Mouse (Mus musculus) gastrocnemius, postnatal 36 days (tissue): ENCODE results near the gene Abhd8. TPM values are rescaled to one million over a fixed set of nuclear protein-coding genes. Genes with fewer than 3 reads are reported as not detected.
"Not testable (repeated sequence)": the region's sequence is repeated elsewhere in the genome, so short reads cannot be mapped to it uniquely, and the experiment has no call there.

Source experiments
- DNase-seq, 2 experiments: peaks; one replicate each; pipeline ENCODE4 v3.0.0; 2022
- intact Hi-C: fragments of 180-260 bp; cut with DNase I; formaldehyde crosslinking; loops from one replicate; pipeline ENCODE4 v1.15.1; 2025
- total RNA-seq, 2 experiments: library from RNA; stranded (reverse); gene quantifications; 2 replicates each; pipeline ENCODE4 v1.2.3; 2021

Abhd8 gene
- total RNA-seq, 2 experiments from 2014 or later = 19.3 to 26.9 TPM

- intact Hi-C loops = no loop called here
- peak; percentile 95 to 97 for DNase-seq
These were observed 1.4 kb upstream of the Abhd8 start, which contains the start of gene Mrpl34 for GRCm38 (mm10) chr8:71464513-71465500. TSS of gene Mrpl34 (plus strand) at chr8:71464959.

- intact Hi-C loops = no loop called here
- DNase-seq = no peak
These were observed 669 bp downstream of the Abhd8 start for GRCm38 (mm10) chr8:71462786-71463185.

- no peak for DNase-seq
- intact Hi-C loops = no loop called here
These were observed 1.3 kb downstream of the Abhd8 start for GRCm38 (mm10) chr8:71462191-71462590.

DNA sequence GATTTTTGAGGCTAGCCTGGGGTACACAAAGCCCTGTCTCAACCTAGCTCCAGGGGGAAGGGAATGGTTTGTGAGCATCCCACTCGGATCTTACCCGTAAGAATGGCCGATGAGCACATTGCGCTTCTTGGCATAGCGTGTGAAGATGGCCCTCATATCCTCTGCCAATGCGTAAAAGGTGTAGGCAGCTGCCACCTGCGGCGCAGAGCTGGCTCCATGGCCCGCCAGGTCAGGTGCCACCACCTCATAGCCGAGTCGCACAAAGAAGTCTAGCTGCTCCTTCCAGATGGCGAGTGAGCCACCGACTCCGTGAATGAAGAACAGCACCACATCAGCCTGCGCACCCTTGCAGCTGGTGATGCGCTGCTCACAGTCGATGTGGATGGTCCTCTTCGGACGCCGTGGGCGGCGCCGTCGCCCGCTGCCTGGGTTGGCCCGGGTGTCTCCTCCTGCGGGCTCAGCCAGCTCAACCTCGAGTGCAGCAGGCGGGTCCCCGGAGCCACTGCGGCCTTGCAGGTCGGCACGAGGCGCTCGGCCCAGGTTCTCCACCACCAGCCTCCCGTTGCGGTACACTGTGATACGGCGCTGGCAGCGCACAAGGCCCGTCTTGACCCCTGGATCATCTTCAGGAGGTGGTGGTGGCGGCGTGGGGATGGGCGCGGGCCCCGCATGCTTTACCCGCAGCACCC lies 2.2 kb downstream of the Abhd8 start:
- no peak for DNase-seq
- intact Hi-C loops = no loop called here

GRCm38 (mm10) chr8:71460716-71461115 lies 2.7 kb downstream of the Abhd8 start:
- intact Hi-C loops = no loop called here
- DNase-seq = no peak

DNA sequence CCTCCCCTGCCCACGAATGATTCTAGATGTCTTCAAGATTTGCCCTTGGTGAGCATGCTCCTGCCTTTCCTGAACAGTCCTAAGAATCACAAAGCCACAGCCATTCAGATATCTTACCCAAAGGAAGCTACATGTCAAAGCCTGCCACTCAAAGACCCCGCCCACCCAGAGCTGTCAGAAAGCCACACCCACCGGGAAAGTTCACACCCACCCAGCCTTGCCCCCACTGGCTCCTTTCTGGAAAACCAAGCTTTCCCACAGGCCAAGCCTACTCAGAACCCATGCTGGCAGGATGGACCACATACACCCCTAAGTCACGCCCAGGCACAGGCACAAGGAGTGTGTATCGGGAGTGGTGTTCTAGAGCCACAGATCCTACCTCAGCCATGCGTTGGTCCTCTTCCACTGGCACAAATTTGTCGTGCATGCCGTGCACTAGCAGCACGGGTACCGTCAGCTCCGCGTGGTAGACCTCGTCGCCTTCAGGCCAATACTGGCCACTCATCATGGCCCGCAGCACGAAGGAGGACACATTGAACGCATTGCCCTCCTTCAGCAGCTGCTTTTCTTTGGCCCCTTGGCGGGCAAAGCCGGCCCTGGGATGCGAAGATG lies 5.7 kb downstream of the Abhd8 start:
- peak in 1 of 2 experiments; percentile 10 for DNase-seq
- intact Hi-C loops = no loop called here

DNA sequence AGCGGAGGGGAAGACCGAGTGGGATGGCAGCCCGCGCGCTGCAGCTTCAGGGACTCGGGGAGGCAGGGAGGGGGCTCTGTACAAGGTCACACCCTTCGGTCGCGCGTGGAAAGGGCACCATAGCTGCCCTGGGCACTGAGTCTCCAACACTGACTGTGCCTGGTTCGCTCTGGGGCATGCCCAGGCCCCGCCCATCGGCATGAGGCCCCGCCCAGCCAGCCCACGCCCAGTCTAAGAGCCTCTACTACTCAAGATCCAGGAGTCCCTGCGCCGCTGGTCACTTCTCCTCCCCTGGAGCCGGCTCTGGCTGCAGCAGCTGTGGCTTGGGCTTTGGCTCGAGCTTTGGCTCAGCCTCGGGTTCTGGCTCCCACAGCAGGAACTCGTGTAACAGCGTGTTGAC lies 6.5 kb downstream of the Abhd8 start:
- DNase-seq = peak in 1 of 2 experiments; percentile 17
- intact Hi-C loops = no loop called here

DNA sequence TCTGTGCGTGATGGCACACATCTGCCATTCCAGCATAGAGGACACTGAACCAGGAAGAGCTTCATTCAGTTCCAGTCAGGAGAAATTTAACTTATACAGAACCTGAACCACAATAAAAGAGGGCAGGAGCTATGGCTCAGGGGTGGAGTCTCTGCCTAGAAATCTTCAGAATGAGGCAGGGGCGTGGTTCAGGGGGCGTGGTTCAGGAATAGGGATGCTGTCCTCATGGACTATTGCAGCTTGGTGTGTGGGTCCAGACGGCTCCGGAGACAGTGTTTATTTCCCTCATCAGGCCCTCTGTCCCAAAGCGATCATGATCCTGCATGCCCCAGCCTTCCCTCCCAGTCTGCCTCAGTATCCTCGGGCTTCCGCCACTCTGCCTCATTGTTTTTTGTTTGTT lies 8.8 kb downstream of the Abhd8 start:
- no peak for DNase-seq
- intact Hi-C loops = no loop called here

DNA sequence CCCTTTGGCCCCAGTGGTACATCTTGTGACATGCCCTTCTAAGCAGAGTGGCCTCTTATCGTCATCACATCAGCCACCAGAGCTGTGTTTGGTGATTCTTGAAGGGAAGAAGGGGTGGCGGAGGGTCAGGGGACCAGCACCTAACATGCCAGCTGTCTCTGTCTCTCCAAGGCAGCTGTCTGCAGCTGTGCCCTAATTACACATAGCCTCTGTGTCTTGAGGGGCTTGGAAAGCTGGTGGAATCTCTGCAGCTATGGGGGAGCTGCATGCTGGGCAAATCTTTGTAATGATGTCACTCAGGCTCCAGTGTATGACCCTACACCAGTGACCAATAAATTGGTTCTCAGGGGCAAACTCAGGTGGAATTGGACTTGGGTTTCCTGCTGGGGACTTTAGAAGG lies 10.8 kb downstream of the Abhd8 start:
- intact Hi-C loops = no loop called here
- peak in 1 of 2 experiments; percentile 7 for DNase-seq

- peak in 1 of 2 experiments; percentile 11 for DNase-seq
- intact Hi-C loops = no loop called here
These were observed 11.7 kb downstream of the Abhd8 start for GRCm38 (mm10) chr8:71451777-71452176.

DNA sequence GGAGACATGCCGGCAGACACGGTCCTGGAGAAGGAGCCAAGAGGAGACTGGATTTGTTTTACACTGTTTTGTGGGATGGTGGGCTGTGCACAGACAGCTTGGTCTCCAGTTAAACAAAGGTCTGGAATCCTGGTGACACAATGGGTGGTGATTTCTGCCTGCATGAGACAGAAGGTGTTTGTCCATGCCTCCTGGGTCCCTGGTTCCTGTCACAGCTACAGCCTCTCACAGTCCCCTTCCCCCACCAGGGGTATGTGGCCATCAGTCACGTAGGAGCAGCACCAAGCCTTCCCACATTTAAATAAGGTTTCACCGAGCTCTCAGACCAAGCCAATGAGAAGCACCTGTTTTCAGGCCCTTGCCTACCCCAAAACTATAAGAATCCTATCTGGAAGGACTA lies 12.1 kb downstream of the Abhd8 start:
- DNase-seq = peak in 1 of 2 experiments; percentile 4
- intact Hi-C loops = no loop called here

DNA sequence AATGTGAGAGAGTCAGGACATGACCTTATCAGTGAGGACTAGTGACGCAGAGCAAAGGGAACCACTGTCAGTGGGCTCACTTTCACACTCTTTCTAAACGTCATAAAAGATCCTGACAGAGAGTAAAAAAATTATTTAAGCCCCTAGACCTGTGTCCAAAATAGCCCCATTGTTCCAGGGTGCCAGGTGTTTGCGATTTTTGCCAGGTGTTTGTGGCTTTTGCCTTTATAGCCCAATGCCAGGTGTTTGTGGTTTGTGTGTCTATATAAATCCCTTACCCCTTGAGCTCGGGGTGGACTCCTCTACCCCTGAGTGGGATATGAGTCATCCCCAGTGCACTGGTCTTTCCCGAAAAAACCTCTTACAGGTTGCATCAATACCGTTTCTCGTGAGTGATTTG lies 18.4 kb downstream of the Abhd8 start:
- intact Hi-C loops = no loop called here
- no peak for DNase-seq

DNA sequence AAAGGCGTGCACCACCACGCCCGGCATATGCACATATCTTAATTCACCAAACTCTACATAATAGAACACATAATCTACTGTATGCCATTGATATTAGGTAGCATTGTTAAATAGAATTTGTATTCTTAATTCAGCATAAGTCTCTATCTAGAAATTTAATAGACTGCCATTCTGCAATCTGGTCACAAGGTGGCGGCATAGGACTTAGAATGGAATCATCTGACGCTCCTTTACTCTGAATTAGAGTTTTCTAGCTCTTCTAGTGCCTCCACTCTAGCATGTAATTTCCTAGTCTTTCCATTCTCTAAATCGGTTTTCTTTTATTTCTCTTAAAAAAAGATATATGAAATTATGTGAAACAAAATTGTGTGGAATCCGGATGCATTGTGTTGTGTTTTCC lies 22.1 kb downstream of the Abhd8 start:
- DNase-seq = no peak
- intact Hi-C loops = loop anchor here (2.0 to 5.0 kb wide), 2 partner anchors 79 to 221 kb away; no protein-coding TSS in a partner anchor

- intact Hi-C loops = no loop called here
- DNase-seq = no peak
These were observed 26.4 kb downstream of the Abhd8 start for GRCm38 (mm10) chr8:71437041-71437440.

- DNase-seq, intact Hi-C loops: not testable (repeated sequence)
These were observed 30.5 kb downstream of the Abhd8 start for GRCm38 (mm10) chr8:71432935-71433334.

GRCm38 (mm10) chr8:71422121-71422520 lies 41.3 kb downstream of the Abhd8 start:
- intact Hi-C loops = no loop called here
- no peak for DNase-seq

- DNase-seq = no peak
- intact Hi-C loops = no loop called here
These were observed 51.8 kb downstream of the Abhd8 start for GRCm38 (mm10) chr8:71411535-71412273.

DNA sequence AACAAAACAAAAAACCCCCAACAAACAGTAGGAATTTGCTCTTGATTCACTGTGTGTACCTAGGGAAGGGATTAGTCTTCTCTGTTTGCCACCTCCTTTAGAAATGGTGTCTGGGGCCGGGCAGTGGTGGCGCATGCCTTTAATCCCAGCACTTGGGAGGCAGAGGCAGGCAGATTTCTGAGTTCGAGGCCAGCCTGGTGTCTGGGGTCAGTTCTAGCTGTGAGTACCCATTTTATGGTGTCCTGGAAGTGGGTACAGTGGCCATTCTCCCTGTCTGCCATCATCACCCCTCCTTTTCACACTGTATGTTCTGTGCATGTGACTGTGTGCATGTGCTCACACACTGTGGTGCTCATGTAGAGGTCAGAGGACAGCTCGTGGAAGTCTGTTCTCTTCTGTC lies 55.2 kb downstream of the Abhd8 start:
- intact Hi-C loops = loop anchor here (5.0 kb wide), 2 partner anchors 36 to 71 kb away; partner anchors contain the start of gene Ocel1
- DNase-seq = no peak

DNA sequence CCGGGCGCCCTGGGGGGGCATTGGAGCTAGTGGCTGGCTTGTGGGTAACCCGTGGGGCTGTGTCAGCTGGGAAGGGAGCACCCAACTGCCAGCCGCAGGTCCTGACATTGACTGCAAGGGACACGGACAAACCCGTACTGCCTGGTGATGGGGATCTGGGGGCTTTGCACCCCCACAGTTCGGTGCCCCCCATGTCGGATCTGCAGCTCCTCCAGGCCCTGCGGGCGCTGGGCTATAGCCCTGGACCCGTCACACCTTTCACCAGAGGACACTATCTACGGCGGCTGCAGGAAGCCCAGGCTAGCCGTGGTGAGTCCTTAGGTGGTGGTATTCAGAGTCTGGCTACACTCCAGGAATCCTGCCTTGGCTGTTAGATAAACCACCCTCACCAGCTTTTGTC lies 56.0 kb downstream of the Abhd8 start:
- no peak for DNase-seq
- intact Hi-C loops = loop anchor here (5.0 kb wide), 2 partner anchors 35 to 70 kb away; partner anchors contain the start of gene Ocel1
